21 mouse cellular contexts compared by ENCODE assay signal in genomic region chr6:86782342-86782741, GRCm38 (mm10). TPM values are rescaled to one million over a fixed set of nuclear protein-coding genes. Genes with fewer than 3 reads are reported as not detected.
DNase-seq lines count a peak whose midpoint lies in the region; ATAC-seq and TF ChIP-seq lines count a peak whose summit lies in the region.
"Had no signal": no experiment of that assay in that cellular context is flagged by ENCODE, and none has a peak within 500 bp of the region (broad histone marks: within the 10 kb centered on the region; RNA-seq: fewer than 3 reads in every experiment).

No protein-coding gene starts in this region.

- H3K4me1 ChIP-seq in kidney, embryonic 16.5 days (ENCODE audit: insufficient read depth, low read length) = no peaks in the 10 kb centered on the region
- H3K4me1 ChIP-seq in intestine, embryonic 15.5 days (replicated peaks) = peaks cover 7% of the 10 kb centered on the region; the same call in 1 of the 2 replicates
- peaks cover 5% of the 10 kb centered on the region; the same call in 1 of the 2 replicates for H3K4me1 ChIP-seq in liver, embryonic 13.5 days (replicated peaks)
- H3K4me1 ChIP-seq: embryonic facial prominence, embryonic 13.5 days; forebrain, embryonic 12.5 days; heart, embryonic 13.5 days; hindbrain, embryonic 12.5 days; midbrain, embryonic 12.5 days had no signal

- peaks cover 41% of the 10 kb centered on the region for H3K79me2 ChIP-seq in myocyte (ENCODE audit: control insufficient read depth, insufficient read depth)

- whole genome bisulfite sequencing in kidney, embryonic 16.5 days = 60% methylated on average over 2 of the region's 3 CpGs
- WGBS in intestine, embryonic 15.5 days = 65% methylated on average over 2 of the region's 3 CpGs
- WGBS in liver, embryonic 13.5 days (ENCODE audit: insufficient replicate concordance) = 70% methylated on average over 2 of the region's 3 CpGs

- no peak overlapping the region for H3K4me3 ChIP-seq in kidney, embryonic 16.5 days (ENCODE audit: low read length)
- no peak overlapping the region for H3K4me3 ChIP-seq in intestine, embryonic 15.5 days (replicated peaks)
- H3K4me3 ChIP-seq in liver, embryonic 13.5 days (replicated peaks) = no peak overlapping the region
- H3K4me3 ChIP-seq in myocyte = no peak overlapping the region
- H3K4me3 ChIP-seq: embryonic facial prominence, embryonic 13.5 days; erythroblast, embryonic 14.5 days; forebrain, embryonic 12.5 days; heart, adult 2 months; heart, embryonic 13.5 days; hindbrain, embryonic 12.5 days; midbrain, embryonic 12.5 days had no signal

- H3K4me2 ChIP-seq in kidney, embryonic 16.5 days (replicated peaks; ENCODE audit: low read depth, low read length) = no peak overlapping the region
- no peak overlapping the region for H3K4me2 ChIP-seq in intestine, embryonic 15.5 days (replicated peaks)
- H3K4me2 ChIP-seq in liver, embryonic 13.5 days = no peak overlapping the region
- H3K4me2 ChIP-seq in myocyte (ENCODE audit: low read depth) = peak overlapping the region; percentile 62
- H3K4me2 ChIP-seq: embryonic facial prominence, embryonic 13.5 days; forebrain, embryonic 12.5 days; heart, embryonic 13.5 days; hindbrain, embryonic 12.5 days; midbrain, embryonic 12.5 days had no signal

- peak; percentile 35; the same call in 1 of the 2 replicates for ATAC-seq in kidney, embryonic 16.5 days (ENCODE audit: low FRiP score, low TSS enrichment)
- ATAC-seq in intestine, embryonic 15.5 days = peak; percentile 79
- 0 out of 2 replicates have a peak, but pooled peaks have one; percentile 45 for ATAC-seq in liver, embryonic 13.5 days (ENCODE audit: low read depth)
- ATAC-seq: lung, postnatal 0 days had no signal

- no peaks in the 10 kb centered on the region for H3K36me3 ChIP-seq in kidney, embryonic 16.5 days (ENCODE audit: insufficient read depth, low read length)
- no peaks in the 10 kb centered on the region for H3K36me3 ChIP-seq in intestine, embryonic 15.5 days
- no peaks in the 10 kb centered on the region for H3K36me3 ChIP-seq in liver, embryonic 13.5 days
- no peaks in the 10 kb centered on the region for H3K36me3 ChIP-seq in myocyte (ENCODE audit: control insufficient read depth, insufficient read depth)
- H3K36me3 ChIP-seq: embryonic facial prominence, embryonic 13.5 days; forebrain, embryonic 12.5 days; heart, embryonic 13.5 days; hindbrain, embryonic 12.5 days; midbrain, embryonic 12.5 days had no signal

- DNase-seq in kidney, postnatal 4 days = no peak
- no peak for DNase-seq in liver, embryonic 13.5 days
- no peak for DNase-seq in right cerebral cortex, postnatal 36 days (ENCODE audit: low spot score in 2 of 2)
- no peak for DNase-seq in thymus, postnatal 4 days
- DNase-seq: adrenal gland, postnatal 10 days; cerebellum, adult 2 months; cerebellum, postnatal 36 days; embryo, embryonic 11 days; gastrocnemius, postnatal 36 days; heart, adult 2 months; heart, postnatal 14 days had no signal

- H3K9me3 ChIP-seq in kidney, embryonic 16.5 days (ENCODE audit: low read length) = no peaks in the 10 kb centered on the region
- H3K9me3 ChIP-seq in intestine, embryonic 15.5 days = no peaks in the 10 kb centered on the region
- no peaks in the 10 kb centered on the region for H3K9me3 ChIP-seq in liver, embryonic 13.5 days (replicated peaks)
- H3K9me3 ChIP-seq: embryonic facial prominence, embryonic 13.5 days; forebrain, embryonic 12.5 days; heart, embryonic 13.5 days; hindbrain, embryonic 12.5 days; midbrain, embryonic 12.5 days had no signal

- no peak overlapping the region for H3K27ac ChIP-seq in kidney, embryonic 16.5 days (ENCODE audit: low read length)
- H3K27ac ChIP-seq in intestine, embryonic 15.5 days = 0 out of 2 replicates have a peak overlapping the region, but pooled peaks have one; percentile 28
- H3K27ac ChIP-seq in liver, embryonic 13.5 days = no peak overlapping the region
- H3K27ac ChIP-seq: embryonic facial prominence, embryonic 13.5 days; forebrain, embryonic 12.5 days; heart, adult 2 months; heart, embryonic 13.5 days; hindbrain, embryonic 12.5 days; midbrain, embryonic 12.5 days had no signal

- H3K27me3 ChIP-seq in kidney, embryonic 16.5 days (ENCODE audit: insufficient read depth, low read length) = no peaks in the 10 kb centered on the region
- no peaks in the 10 kb centered on the region for H3K27me3 ChIP-seq in intestine, embryonic 15.5 days (replicated peaks)
- no peaks in the 10 kb centered on the region for H3K27me3 ChIP-seq in liver, embryonic 13.5 days
- no peaks in the 10 kb centered on the region for H3K27me3 ChIP-seq in myocyte (ENCODE audit: control insufficient read depth, insufficient read depth, insufficient read length)
- H3K27me3 ChIP-seq: embryonic facial prominence, embryonic 13.5 days; forebrain, embryonic 12.5 days; heart, embryonic 13.5 days; hindbrain, embryonic 12.5 days; midbrain, embryonic 12.5 days had no signal

- H3K9ac ChIP-seq in kidney, embryonic 16.5 days (replicated peaks; ENCODE audit: low read length) = no peak overlapping the region
- no peak overlapping the region for H3K9ac ChIP-seq in intestine, embryonic 15.5 days
- no peak overlapping the region for H3K9ac ChIP-seq in liver, embryonic 13.5 days
- H3K9ac ChIP-seq: embryonic facial prominence, embryonic 13.5 days; forebrain, embryonic 12.5 days; heart, embryonic 13.5 days; hindbrain, embryonic 12.5 days; midbrain, embryonic 12.5 days had no signal

- no peak overlapping the region for H3ac ChIP-seq in myocyte (ENCODE audit: control insufficient read depth, insufficient read length)

- no peak for TF ChIP-seq POLR2A in myocyte (IDR thresholded peaks at IDR 0.05; ENCODE audit: insufficient read length, low read depth)

TF ChIP-seq in myocyte, 11 proteins besides CTCF, POLR2A, EP300 and RAD21:
- no peak for TF ChIP-seq USF1 (IDR thresholded peaks at IDR 0.05; ENCODE audit: low read depth)
- no peak for TF ChIP-seq MYOD1 (IDR thresholded peaks at IDR 0.05; ENCODE audit: control insufficient read depth in 1 of 3, insufficient read length in 2 of 3, low read depth in 2 of 3)
- no peak for TF ChIP-seq POLR2AphosphoS2 (IDR thresholded peaks at IDR 0.05; ENCODE audit: insufficient read length, low read depth)
- TF ChIP-seq MAX (IDR thresholded peaks at IDR 0.05; ENCODE audit: low read depth) = no peak
- no peak for TF ChIP-seq REST (IDR thresholded peaks at IDR 0.05; ENCODE audit: insufficient read depth, insufficient read length)
- no peak for TF ChIP-seq TCF3 (IDR thresholded peaks at IDR 0.05; ENCODE audit: insufficient read length, low read depth)
- no peak for TF ChIP-seq TCF12 (IDR thresholded peaks at IDR 0.05; ENCODE audit: insufficient read depth, poor library complexity, severe bottlenecking)
- no peak for TF ChIP-seq CEBPB (IDR thresholded peaks at IDR 0.05; ENCODE audit: insufficient read depth, poor library complexity, severe bottlenecking)

RNA-seq across cellular contexts. Expression of gene Anxa4, which starts 11.0 kb away (rescaled TPM):
- 50.7 and 59.2 TPM in 2 replicates for polyA plus RNA-seq in kidney, embryonic 16.5 days (2015; fragmentation: Nextera tagmentation; extraction: Ambion mirVana)
- 345 and 376 TPM in 2 replicates for polyA plus RNA-seq in intestine, embryonic 15.5 days (2015; fragmentation: Nextera tagmentation; extraction: Ambion mirVana)
- polyA plus RNA-seq in liver, embryonic 13.5 days (2015; fragmentation: Nextera tagmentation; extraction: Ambion mirVana) = 28.1 and 31.7 TPM in 2 replicates
- polyA plus RNA-seq in myocyte (2012; fragmentation: generic; extraction: Trizol) = 72.5 TPM
- polyA plus RNA-seq: erythroblast, embryonic 14.5 days had no signal

RNA-seq across cellular contexts. Expression of gene Gmcl1, which starts 49.2 kb away (rescaled TPM):
- polyA plus RNA-seq in kidney, embryonic 16.5 days (2015; fragmentation: Nextera tagmentation; extraction: Ambion mirVana) = 30.0 and 30.2 TPM in 2 replicates
- polyA plus RNA-seq in intestine, embryonic 15.5 days (2015; fragmentation: Nextera tagmentation; extraction: Ambion mirVana) = 31.2 and 31.7 TPM in 2 replicates
- polyA plus RNA-seq in liver, embryonic 13.5 days (2015; fragmentation: Nextera tagmentation; extraction: Ambion mirVana) = 8.9 and 10.3 TPM in 2 replicates
- 5.9 TPM for polyA plus RNA-seq in myocyte (2012; fragmentation: generic; extraction: Trizol)
